Mouse (Mus musculus) heart, postnatal 10 days (tissue): ENCODE data around the gene Bhlhe40. TPM values are rescaled to one million over a fixed set of nuclear protein-coding genes. Genes with fewer than 3 reads are reported as not detected.

Source experiments
- DNase-seq, 2 experiments: peaks; one replicate each; pipeline ENCODE4 v3.0.0; 2021
- intact Hi-C: fragments of 180-260 bp; cut with DNase I; formaldehyde crosslinking; loops from one replicate; pipeline ENCODE4 v1.15.1; 2025
- total RNA-seq, 2 experiments: library from RNA; stranded (reverse); gene quantifications; 2 replicates each; pipeline ENCODE4 v1.2.3; 2021

The Bhlhe40 gene
- total RNA-seq, 2 experiments from 2014 or later, result 40.0 to 40.8 TPM

DNA sequence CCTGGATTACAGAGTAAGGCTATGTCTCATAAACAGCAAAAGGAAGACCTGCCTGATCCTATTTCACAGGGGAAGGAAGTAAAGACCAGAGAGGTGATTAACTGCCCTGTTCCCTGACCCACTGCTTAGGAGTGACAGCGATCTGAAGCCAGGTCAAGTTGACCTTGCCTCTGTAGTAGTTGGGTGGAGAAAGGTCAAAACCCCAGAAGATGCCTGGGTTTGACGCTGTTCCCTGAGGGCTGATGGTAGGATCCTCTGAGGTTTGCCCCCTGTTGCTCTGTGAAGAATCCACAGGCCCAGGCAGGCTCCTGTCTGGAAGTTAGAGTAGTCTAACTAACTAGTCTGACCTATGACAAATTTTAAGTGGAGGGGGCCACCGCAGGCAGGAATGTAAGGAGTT lies 26.5 kb downstream of the Bhlhe40 start:
- DNase-seq, result no peak
- intact Hi-C loops, result no loop called here

DNA sequence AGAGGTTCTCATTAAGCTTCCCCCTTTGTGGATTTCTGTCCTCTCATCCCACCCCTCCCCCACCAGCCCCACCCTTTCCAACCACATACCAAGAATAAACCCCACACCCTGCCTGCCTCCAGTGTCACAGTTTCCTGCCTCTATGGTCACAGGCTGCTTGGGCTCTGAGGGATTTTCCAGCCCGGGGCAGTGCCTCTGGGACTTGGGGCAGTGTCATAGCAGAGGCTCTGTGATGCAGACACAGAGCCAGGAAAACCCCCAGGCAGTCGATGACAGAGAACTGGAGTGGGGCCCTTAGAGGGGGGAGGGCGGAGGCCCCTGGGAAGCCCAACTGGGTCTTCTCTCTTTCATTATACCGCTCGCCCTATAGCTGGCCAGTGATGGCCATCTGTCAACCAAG lies 27.9 kb downstream of the Bhlhe40 start:
- intact Hi-C loops, result no loop called here
- DNase-seq, result no peak

DNA sequence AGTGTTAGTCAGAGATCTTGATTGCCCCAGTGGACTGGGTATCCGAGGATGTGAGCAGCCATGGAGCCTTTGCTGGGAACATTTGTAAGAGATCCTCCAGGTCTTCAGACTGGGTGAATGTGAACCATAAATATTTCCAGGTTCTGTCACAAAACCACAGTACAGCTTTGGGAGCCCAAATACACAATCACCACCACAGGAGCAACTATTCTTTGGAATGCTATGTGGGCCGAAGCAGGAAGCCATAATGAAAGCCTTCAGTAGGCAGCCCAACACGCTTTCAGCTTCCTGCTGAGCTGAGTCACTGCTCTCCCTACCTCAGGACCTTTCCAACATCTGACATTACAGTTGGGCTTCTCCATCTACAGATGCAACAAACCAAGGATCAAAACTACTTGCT lies 32.6 kb downstream of the Bhlhe40 start:
- intact Hi-C loops, result no loop called here
- no peak for DNase-seq

DNA sequence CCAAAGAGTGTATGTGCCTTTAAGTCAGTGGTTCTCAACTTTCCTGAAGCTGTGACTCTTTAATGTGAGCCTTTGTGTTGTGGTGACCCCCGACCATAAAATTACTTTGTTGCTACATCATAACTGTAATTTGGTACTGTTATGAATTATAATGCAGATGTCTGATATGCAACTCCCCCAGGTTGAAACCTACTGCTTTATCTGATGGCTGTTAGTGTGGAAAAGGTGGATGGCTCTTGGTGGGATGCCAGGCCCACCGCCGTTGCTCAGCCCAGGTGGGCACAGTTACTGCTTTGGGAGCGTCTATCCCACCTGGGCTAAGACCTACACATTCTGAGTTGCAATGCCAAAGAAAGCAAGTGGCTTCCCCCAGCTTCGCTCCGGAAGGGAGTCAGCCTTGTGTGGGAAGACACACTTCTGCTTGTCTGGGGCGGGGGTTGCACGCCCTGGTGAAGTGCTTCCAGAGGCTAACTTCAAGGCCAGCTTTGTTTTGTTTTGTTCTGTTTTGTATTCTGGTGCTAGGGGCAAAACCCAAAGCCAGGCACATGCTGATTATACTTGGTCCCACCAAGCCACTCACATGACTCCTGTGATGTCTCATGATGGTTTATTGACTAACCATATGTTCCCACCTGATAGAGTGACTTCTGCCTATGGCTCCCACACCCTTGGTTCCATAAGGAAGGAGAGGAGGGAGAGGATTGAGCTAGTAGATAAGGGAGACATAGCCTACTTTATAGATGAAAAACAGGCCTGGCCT lies 34.7 kb downstream of the Bhlhe40 start:
- no peak for DNase-seq
- intact Hi-C loops, result no loop called here

DNA sequence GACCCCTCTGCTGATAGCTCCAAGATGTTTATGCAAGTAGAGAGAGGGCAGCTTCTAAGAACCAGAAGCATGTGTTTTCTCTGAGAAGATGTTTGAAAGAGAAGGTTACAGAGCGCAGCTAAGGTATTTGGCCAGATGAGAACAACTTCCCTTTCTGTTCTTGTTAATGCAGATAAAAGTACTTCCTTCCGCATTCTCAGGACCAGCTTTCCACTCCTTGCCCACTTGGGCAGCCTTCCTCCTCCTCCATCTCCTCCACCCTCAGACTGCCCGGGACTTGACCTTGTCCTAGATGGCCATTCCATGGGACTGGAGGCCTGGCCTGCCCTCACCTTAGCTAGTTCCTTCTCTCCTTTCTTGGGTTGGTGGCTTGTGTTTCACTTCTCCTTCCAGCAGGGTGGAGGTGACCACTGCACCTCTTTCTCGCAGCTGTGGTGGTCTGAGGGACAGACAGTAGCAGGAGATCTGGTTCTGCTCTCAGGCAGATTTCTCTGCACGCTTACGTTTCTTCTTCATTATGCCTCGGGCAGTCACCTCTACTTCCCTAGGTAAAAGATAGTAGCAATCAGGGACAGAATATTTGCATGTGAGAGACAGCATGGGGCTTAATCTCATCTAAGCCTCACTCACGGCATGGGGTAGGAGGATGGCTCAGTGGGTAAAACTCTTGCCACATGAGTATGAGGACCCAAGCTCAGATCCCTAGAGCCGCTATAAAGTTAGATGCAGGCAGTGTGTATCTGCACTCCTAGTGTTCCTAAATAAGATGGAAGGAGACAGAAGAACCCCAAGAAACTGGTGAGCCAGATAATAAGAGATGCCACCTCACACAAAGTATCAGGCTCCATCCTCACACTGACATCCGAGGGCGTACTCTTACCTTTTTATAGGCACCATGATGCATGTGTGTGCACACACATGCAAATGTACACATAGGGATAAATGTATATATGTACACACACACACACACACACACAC lies 35.7 kb downstream of the Bhlhe40 start:
- intact Hi-C loops, result no loop called here
- no peak for DNase-seq

DNA sequence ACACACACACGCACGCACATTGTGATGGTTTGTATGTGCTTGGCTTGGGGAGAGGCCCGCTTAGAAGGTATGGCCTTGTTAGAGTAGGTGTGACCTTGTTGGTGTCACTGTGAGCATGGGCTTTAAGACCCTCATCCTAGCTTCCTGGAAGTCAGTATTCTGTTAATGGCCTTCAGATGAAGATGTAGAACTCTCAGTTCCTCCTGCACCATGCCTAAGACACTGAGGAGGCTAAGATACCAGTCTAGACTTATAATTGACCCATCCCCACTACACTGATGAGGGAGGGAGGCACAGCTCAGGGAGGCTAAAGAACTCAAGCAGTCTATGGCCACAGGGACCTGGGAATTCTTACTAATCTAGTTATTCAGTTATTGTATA lies 36.4 kb downstream of the Bhlhe40 start:
- DNase-seq, result no peak
- intact Hi-C loops, result no loop called here

DNA sequence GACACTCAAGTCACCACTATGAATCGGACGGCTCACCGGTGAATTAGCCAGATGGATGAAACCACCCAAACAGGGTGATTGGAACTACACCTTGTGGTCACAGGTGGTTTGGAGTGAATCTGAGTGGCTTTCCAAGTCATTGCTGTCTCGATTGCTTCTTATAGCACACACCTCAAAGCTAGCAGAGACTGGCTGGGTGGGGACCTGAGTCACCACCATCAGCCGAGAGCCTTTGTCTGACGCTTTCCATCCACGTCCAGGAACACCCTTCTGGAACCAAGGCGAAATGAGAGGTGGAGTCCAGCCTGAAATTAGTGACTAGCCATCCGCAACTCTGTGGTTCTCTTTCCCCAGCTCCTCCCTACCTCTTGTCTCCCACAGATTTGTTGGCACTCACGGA lies 36.9 kb downstream of the Bhlhe40 start:
- intact Hi-C loops, result no loop called here
- no peak for DNase-seq

DNA sequence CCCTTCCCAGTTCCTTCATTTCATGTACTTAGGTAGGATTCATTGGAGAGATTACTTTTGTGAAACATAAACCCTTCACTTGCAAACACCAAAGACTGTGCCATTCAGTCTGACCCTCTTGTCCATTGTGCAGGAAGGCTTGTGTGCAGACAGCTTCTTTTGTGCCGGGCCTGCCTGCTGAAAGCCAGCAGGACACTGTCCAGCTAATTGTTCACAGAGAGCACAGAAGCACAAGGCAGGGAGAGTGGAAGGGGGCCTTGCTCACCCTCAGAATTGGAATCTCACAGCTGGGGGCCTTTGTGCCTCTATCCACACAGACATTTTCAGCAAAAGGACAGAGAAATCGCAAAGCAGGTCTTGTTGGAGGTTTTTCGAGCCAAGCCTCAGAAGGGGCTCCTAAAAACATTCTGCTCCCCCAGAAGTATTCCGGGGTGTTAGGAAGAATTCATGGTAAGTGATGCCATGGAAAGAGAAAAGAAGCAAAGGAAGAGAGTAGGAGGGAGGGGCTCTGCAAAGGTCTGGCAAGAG lies 38.0 kb downstream of the Bhlhe40 start:
- intact Hi-C loops, result no loop called here
- DNase-seq, result no peak

DNA sequence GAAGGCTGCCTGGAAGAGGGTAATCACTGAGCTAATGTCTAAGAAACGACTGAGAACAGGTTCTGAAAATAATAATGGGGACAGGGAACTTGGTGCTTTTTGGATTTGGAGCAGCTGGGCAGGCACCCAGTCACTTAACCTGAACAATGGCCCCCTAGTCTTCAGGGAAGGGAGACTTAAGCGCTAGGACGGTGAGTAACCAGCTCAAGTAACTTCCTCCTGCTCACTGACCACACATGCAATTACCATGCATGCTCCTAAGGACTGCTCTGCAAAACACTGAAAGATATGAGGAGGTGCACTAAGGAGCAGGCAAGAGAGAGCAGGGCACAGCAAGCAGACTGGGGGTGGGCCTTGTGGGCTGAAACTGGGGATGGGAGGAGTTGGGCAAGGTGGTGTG lies 39.2 kb downstream of the Bhlhe40 start:
- intact Hi-C loops, result no loop called here
- no peak for DNase-seq

DNA sequence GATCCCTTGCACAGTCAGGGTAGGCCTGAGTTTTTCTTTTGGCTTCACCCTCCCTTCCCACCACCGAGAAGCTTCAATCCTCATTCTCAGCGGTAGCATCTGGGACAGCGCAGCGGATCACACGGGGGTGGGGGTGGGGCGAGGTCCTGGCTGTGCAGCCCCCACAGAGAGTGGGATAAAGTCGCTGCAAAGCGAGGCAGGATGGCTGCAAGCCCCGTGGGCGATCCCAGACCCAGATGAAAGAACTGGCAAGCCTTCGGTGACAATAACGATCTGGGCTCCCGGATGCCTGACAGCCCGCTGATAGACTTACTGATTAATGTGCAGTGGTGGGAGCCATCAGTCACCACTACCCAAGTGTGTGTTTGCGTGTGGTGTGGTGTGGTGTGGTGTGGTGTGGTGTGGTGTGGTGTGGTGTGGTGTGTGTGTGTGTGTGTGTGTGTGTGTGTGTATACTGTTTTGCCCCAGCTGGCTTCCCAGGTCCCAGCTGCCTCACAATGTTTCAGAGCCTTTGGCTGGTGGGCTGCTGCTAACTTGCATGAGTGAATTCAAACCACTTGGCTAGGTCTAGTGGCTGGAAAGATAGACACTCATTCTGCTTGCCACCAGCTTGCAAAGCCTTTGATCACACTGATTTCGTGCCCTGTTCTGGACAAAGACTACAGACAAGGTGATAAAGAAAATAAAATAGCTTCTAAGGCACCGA lies 40.4 kb downstream of the Bhlhe40 start:
- intact Hi-C loops, result no loop called here
- DNase-seq, result no peak

DNA sequence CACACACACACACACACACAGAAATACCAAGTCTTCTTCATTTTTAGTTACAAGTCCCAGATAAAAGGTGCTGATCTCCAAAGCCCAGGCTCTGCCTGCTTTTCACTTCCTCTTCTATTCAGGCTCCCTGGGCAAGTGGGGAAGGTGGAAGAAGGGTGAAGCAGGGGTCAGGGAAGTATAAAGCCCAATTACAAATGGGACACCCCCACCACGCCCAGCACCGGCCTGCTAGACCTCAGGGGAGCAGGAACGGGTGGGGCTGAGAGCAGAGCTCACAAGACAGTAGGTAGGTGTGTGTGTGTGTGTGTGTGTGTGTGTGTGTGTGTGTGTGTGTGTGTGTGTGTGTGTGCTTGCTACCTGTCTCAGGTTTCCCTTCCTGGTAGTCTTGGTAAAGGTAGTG lies 42.2 kb downstream of the Bhlhe40 start:
- no peak for DNase-seq

DNA sequence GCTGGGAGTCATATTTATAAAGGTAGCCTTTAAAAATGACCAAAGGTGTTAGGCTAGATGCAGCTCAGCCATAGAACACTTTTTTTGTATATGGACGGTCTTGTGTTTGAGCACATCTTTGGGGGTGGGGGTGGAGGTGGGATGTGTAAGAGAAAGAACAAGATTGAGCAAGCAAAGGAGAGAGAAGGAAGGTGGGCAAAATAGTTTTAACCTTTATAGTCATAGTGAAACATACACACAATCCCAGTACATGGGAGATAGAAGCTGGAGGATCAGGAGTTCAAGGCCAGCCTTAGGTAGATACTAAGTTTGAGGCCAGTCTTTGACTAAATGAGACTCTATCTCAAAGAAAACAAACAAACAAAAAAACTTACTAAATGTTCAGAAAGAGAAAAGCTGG lies 42.7 kb downstream of the Bhlhe40 start:
- no peak for DNase-seq
- intact Hi-C loops, result no loop called here

More for the DNA sequence above, 42.2 kb downstream of the Bhlhe40 start:
- intact Hi-C loops, result no loop called here

DNA sequence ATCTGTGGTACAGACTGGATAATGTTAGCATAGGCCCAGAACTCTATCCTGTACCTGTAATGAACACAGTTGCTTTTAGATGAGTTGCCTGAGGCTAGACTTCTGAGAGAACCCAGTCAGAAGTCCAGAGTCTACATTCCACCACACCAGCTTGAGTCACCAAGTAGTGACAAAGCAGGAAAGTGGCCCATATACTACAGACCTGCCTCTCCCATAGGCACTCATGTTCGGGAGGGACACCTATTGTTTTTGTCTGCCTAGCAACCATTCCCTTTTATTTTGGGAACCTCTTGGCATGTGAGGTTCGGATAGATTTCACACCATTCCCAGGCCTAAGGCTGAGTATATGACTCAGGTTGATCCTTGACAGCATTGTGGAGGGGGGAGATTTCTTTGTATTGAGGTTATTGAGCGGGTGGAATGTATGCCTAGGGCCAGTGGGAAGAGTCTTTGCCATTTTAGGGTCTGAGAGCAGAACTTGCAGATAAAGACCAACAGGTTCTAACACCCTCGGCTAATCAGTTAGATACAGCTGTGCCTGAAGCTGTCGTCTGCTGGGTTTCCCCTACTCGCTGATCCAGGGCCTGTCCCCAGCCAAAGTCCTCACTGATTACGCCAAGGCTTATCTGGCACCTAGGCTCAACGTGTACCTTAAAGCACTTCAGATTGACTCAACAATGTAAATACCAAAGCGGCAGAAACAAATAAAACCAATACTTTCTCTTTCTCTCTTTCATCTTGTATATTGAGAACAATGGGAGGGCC lies 44.1 kb downstream of the Bhlhe40 start:
- intact Hi-C loops, result loop anchor here (2.0 to 5.0 kb wide), 3 partner anchors 34 to 217 kb away; no protein-coding TSS in a partner anchor
- DNase-seq, result peak in 1 of 2 experiments; percentile 20

DNA sequence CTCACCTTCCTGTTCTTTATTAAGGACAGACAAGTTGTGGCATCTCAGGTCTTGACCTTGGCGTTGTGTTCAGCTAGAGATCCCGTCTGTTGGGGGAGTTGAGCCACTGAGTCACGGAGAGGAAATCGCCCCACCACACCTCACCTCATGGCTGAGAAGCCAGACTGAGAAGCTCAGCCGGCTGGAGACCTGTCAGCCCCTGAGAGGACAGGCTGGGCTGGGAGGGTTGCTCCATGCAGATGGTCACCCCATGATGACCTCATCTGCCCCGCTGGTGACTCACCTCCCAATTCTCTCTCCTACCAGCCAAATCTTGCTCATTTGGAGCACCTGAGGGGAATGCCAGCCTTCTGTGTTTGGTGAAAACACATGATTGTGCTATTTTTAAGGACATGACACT lies 45.5 kb downstream of the Bhlhe40 start:
- intact Hi-C loops, result loop anchor here (2.0 to 5.0 kb wide), 3 partner anchors 35 to 219 kb away; no protein-coding TSS in a partner anchor
- DNase-seq, result peak in 1 of 2 experiments; percentile 10

DNA sequence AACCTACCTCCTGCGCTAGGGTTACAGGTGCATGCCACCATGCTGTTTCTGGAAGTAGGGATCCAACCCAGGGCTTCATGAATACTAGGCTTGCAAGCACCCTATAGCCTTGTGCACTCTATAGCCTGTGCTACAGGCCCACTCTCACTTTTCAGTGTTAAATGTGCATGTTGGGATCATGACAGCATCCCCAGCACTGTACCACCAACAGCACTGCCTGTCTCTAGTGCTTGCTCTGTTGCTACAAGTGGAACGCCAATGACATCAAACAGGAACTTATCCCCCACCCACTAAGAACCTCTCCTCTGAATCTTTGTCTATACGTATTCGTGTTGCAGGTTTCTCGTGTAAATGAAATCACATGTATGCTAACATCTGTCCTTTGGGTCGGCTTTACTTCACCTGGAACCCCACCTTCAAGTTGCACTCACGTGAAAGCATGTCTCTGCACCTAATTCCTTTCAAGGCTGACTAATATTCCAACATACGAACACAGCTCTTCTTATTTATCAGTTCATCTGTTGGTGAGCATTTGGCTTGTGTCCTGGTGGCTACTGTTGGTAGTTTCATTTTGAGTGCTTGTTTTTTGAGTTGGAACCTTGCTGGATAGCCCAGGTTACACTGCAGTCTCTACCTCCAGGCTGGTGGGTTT lies 46.7 kb downstream of the Bhlhe40 start:
- DNase-seq, result no peak
- intact Hi-C loops, result loop anchor here (5.0 kb wide), 2 partner anchors 175 to 220 kb away; no protein-coding TSS in a partner anchor

DNA sequence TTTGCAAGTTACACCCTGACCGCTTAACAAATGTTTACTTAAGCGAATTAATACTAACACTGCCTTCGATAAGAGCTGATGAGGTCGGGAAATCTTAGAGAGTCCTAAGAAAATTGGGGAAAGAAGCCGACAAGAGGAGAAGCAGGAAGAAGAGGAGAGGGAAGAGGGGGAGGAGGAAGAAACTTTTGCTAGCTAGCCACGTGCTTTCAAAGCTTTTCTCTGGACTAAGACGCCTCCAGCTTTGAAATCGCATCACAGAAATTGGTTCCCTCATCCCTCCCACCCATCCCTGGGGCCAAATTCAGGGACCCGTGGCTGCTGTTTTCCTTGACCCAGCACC lies 48.7 kb downstream of the Bhlhe40 start:
- intact Hi-C loops, result loop anchor here (2.0 to 5.0 kb wide), 4 partner anchors 48 to 222 kb away; partner anchors contain the start of gene Bhlhe40
- DNase-seq, result peak in 1 of 2 experiments; percentile 13

DNA sequence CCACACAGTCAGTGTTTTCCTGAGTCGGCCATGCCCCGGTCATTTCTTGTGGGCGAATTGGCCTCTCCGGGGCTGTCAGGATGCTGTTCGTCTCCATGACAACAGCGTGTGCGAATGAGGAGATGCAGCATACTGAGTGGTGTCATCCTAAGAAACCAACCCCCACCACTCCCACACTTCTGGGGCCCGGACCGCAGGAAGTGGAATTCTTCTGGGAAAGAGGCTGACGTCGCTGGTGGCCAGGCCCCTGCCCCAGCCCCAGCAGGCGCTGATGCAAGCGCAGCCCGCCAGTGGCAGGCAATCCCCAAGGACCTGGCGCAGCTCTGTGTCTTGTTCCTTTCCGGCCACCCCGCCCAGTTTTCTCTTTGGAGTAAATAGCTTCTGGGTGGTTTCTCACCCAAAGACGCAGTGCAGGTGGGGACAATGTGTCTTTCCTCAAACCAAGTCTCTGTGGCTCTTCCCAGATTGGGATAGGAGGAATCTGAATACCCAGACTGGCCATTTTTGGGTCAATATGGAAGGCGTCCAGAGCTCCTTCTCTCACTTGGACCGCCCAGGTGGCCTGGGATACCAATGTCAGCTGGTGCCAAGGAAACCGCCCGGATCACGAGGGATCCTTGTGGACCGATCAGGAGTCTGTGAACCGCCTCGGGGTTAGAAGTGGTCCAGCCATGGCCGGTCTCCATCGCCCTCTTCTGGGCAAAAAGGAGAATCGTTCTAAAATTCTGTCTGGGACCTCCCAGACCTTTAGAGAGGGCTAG lies 49.2 kb downstream of the Bhlhe40 start:
- intact Hi-C loops, result loop anchor here (1.0 to 5.0 kb wide), 8 partner anchors 49 to 612 kb away; partner anchors contain the start of gene Bhlhe40
- DNase-seq, result peak; percentile 87 to 89

DNA sequence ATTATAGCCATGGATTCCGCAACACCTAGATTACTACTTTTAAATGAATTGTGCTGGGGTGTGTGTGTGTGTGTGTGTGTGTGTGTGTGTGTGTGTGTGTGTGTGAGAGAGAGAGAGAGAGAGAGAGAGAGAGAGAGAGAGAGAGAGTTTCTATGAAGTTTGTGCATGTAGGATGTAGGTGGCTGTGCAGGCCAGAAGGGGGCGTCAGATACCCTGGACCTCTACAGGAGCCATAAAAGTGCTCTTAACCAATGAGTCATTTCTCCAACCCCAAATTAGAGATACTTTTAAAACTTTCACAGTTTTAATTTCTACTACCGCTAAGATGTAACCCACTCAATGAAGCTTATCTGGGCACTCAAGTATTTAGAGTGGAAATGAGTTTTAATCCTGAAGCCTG lies 50.2 kb downstream of the Bhlhe40 start:
- intact Hi-C loops, result loop anchor here (1.0 to 5.0 kb wide), 4 partner anchors 203 to 613 kb away; no protein-coding TSS in a partner anchor
- no peak for DNase-seq
